Mouse (Mus musculus) cerebellum, adult 11 months (tissue): ENCODE data around the gene Uri1.

Source experiments
- DNase-seq: peaks from one replicate; pipeline ENCODE4 v3.0.0; 2022

Uri1 gene

DNA sequence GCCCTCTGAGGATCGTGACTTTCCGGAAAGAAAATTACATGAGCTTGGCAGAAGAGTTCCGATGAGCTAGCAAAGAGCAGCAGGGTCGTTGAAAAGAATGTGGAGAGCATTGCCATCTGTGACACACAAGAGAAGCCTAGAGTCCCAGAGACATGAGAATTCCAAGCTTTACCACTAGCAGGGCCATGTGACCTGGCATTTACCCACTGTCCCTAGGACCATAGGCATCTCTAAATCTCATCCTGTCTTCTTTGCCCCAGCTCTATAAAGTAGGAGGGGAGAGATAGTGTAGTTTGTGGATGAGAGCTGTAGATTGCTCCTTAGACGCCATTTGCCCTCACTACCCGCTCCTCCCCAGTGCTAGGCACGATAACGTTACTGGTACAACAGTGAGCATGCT lies at the start of gene Uri1:
TSS of gene Uri1 (minus strand) at position 101 of the 400 bp plus-strand sequence.
- DNase-seq, result no peak

DNA sequence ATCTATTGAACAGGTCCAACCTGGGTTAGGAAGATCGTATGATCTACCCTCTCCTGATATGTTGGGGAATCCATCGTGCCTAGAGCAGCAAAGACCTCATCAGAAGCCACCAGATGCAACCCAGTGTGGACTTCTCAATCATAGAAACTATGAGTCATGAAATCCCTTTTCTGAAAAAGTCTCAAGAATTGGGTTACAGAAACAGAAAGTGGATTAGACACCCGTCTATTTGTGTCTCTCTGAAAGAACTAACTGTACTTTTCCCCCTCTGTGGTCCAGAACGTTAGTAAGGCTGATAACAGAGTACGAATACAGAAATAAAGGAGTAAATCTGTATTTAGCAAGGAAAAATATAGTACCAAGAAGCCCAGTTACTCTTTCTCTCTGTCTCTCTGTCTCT lies 47.7 kb upstream of the Uri1 start:
- DNase-seq, result no peak

DNA sequence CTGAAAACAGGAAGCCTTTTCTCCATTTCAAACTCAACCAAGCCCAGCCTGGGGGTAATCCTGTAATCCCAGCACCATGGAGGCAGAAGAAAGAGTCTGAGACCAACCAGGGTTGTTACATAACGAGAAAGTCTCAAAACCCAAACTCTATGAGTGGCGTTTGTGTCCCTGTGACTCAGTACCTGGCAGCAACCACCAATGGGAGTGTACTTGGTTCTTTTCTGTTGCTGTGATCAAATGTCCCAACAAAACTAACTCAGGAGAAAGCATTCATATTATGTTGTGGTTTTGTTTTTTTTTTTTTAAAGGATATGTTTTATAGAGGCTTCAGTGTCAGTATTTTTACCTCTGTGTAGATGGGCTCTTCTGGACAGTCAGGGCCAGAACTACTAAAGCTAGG lies 47.3 kb upstream of the Uri1 start:
- DNase-seq, result no peak

DNA sequence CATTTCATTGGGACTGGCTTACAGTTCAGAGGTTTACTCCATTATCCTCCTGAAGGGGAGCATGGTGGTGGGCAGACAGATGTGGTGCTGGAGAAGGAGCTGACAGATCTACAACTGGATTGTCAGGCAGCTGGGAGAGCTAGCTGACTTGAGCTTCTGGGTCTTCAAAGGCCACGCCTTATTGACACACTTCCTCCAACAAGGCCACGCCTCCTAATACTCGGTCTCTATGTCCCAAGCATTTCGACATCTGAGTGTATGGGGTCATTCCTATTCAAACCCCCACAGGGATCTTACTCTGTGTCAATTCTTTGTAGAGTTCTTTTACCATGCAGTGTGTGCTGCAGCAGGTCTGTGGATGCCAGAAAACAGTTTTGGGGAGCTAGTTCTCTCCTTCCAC lies 41.1 kb upstream of the Uri1 start:
- DNase-seq, result no peak

DNA sequence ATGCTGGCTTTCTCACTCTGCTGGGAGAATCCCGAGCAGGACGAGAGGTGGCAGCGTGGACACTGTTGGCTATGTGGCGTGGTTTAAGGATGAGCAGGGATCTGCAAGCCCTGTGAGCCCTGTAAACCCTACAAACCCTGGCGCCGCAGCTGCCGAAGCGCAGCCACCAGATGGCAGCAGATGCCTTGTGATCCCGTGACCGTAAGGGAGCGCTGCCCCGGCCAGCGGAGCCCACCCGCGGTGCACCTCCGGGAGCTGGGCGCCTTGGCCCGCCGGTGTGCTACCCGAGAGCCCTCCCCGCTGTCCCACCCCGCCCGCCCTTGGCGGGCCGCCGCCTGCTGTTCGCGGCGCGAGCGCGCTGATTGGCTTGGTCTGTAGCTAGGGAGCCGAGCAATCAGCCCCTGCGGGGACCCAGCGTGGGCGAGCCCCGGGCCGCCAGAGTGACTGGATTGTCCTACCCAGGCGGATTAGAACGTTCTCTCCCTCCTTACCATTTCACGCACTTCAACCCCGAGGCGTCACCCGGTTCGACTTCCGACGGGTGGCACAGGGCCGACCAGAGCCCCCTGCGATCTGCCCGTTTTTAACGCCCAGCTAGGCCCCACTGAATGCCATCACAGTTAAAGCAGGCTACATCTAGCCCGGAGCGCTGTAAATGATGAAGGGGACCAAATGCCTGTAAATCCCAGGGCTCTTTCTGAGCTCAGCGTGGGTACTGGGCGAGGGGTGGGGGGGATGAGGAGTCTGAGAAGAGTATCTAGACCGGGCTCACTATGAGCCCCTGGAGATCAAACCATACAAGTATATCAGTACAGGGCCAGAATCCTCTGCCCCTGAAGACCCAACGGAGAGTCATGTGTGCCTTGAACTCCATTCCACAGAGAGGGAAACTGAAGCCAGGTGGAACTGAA lies 38.0 kb upstream of the Uri1 start:
- peak; percentile 90 for DNase-seq

DNA sequence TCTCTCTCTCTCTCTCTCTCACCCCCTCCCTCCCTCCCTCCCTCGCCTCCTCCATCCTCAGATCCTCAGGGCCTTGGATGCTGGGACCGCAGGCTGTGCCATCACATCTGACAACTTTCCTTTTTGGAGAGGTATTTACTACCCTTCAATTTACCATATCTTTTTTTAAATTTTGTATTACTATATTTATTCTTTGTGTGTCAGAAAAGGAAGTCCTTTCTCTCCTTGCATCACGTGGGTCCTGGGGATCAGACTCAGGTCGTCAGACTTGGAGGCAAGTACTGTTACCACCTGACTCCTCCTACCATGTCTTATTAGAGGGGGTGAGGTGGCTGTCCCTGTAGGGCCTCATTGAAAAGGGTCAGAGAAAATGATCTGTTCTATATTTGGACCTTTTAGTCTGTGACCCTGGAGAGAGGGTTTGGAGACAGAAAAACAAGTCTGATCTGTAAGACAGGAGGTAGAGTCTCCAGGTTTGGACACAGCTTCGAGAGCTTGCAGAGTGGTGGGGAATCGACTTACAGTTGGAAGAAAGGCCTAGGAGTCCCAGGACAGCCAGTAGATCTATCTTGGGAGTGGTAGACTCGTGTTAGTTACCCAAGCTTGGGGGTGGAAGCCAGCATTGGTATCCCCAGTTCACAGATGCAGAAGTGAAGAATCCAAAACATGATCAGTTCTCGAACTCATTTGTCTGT lies 36.4 kb upstream of the Uri1 start:
- DNase-seq, result no peak

DNA sequence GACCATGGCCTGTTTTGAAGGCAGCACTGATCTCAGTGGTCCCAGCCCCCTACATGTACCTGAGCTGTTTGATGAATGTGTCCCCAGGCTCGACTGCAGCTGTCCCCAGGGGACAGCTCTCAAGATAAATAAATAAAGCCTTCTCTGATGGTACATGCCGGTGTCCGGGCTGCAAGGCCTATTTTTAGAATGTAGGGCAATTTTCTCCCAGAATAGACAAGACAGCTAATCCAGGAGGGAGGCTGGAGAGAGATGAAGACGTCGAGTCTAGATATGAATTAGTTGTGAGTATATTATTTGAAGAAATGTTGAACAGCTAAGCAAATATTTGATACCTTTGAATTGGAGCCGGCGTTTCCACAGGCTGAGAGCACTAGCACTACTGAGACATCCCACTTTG lies 35.7 kb upstream of the Uri1 start:
- DNase-seq, result no peak

DNA sequence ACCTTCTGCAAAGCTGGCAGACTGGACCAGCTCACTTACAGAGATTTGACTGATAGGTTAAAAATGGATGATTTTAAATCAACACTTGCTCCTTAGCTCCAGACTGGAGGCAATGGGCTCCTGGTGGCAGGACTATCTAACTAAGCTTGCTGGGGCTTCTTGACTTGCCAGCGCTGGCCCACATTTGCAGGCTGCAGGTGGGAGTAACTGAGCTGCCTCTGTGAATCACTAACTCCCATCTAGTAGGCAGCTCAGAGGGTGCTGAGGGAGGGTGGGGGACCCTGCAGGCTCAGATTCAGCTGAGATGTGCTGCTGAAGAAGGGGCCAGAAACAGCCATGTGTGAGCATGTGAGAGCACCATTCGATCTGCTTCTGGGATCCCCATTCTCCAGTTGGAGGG lies 32.6 kb upstream of the Uri1 start:
- no peak for DNase-seq

DNA sequence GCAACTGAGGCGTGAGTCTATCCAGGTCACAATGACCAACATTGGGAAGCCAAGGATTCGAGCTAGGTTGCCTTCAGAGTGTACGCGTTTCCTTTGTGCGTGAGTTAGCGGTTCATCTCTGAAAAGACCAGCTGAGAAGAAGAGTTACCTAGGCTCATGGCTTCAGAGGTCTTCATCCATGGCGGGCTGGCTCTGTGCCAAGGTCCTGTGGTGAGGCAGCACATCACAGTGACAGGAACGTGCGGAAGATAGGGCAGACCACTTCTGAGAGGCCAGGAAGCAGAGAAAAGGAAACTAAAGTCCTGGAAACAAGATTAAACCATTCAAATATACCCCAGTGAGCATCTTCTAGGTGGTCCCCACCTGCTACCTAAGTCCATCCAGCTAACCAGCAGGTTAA lies 30.9 kb upstream of the Uri1 start:
- DNase-seq, result no peak

DNA sequence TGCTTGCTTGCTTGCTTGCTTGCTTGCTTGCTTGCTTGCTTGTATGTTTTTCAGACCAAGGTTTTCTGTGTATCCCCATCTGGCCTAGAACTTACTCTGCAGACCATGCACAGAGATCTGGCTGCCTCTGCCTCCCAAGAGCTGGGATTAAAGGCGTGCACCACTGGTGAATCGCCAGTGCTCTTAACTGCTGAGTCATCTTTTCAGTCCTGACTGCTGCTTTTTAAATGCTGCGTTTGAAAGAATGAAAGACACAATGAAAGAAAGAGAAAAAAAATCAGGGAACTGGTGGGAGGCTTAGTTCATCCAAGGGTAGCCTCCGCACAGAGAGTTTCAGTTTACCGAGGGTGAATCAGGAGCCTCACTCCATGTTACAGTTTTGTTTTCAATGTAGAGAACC lies 23.9 kb upstream of the Uri1 start:
- DNase-seq, result no peak

DNA sequence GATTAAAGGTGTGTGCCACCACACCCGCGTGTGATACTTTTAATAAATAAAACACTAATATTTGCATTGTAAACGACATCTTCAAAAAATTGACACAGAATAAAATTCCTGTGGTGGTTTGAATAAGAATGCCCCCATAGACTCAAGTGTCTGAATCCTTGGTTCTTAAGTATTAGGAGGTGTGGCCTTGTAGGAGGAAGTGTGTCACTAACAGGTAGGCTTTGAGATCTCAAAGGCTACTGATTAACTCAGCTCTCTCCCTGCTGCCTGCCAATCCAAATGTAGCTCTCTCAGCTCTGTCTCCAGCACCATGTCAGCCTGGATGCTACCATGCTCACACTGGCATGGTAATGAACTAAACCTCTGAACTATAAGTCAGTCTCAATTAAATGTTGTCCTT lies 17.9 kb upstream of the Uri1 start:
- no peak for DNase-seq

DNA sequence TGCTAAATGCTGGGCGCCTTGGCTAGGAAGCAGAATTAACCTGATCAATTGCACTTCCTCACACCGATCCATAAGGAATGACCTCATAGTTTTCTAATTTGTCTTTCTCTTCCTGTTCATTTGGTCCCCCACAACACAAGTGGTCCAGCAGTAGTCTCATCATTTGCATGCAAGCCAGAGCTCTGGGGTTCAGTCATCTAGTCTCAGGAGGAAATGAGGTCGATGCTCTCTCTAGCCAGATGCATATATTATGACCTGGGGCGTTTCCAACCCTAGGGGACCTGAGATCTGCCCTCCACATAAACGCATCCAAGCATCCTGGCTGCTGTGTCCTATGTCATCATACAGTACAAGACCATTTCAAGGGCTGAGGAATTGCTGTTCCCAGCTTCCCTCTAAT lies 14.2 kb upstream of the Uri1 start:
- DNase-seq, result no peak

DNA sequence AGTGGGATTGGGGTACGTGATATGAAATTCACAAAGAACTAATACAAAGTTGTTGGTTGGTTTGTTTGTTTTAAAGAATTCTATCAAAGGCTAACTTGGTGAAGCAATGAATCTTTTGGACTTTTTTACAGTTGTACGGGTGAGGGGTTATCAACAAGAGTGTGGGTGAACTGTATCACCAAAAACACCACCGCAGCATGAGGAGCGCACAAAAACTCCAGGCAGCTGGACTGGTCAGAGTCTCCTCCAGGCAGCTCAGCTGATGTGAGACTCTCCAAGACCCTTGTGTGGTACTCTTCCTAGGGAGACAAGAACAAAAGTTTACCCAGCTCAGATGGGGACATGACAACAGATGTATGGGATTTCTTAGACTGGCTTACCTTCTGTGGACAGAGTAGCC lies 7.8 kb upstream of the Uri1 start:
- DNase-seq, result no peak

DNA sequence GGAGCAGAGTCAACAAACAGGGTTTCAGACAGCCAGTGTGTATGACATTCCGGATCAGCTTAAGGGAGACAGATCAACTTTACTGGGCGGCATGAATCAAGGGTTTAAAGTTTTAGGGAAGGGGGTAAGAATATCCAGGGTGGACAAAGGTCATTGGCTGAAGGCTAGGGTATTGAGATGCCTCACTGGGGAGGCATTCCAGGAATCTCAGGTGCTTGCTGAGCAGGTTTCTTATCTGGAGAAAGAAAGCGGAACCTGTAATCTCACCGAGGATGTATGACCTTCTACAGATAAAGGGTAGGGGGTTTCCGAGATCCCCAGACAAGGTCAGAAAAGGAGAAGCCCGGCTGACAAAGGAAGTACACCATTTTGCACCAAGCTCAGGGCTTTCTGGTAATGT lies 7.3 kb upstream of the Uri1 start:
- DNase-seq, result no peak

DNA sequence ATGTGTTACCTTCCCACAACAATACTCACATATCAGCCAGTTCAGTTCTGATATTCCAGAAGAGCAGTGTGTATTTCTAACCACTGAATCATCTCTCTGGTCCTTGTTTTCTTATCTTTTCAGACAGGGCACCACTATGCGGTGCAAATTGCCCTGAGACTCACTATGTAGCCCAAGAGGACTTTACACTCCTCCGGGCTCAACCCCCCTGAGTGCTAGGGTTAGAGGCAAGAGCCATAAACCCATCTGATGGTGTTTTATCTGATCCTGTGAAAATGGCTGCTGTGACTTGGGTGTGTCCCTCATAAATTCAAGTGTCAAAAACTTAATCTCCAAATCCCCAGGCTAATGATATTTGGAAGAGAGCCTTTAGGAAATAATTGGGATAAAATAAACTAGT lies 6.6 kb upstream of the Uri1 start:
- DNase-seq, result no peak

DNA sequence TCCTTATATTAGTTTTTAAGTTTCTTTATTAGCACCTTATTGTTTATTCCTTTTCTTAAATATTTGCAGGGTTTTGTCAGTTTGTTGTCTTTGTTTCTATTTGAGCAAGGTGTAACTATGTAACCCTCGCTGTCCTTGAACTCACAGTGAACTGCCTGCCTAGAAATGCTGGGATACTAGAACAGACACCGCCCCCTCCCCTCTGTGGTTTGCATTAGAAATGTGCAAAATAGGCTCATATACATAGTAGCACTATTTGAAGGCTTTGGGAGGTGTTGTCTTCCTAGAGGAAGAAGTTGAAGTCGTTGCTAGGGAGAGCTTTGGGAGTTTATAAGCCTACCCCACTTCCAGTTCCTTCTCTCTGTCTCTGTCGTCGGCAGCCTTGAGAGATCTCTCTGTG lies 5.7 kb upstream of the Uri1 start:
- no peak for DNase-seq

DNA sequence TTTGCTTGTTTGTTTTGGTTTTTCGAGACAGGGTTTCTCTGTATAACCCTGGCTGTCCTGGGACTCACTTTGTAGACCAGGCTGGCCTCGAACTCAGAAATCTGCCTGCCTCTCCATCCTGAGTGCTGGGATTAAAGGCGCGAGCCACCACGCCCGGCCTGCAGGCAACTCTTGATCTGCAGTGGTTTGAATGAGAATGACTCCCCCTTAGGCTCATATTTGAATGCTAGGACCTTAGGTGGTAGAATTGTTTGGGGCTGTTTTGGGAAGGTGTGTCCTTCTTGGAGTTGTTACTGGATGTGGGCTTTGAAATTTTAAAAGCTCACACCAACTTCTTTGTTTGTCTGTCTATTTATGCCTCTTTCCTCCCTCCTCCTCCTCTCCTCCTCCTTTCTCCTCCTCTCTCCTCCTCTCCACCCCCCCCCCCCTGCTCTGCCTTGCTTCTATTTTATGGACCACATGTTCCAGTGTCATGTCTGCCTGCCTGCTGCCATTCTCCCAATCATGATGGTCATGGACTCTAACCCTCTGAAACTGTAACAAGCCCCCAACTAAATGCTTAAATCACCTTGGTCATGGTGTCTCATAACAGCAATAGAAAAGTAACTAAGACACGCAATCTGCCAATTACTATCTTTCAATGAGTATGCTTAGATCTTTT lies 4.7 kb upstream of the Uri1 start:
- DNase-seq, result no peak

DNA sequence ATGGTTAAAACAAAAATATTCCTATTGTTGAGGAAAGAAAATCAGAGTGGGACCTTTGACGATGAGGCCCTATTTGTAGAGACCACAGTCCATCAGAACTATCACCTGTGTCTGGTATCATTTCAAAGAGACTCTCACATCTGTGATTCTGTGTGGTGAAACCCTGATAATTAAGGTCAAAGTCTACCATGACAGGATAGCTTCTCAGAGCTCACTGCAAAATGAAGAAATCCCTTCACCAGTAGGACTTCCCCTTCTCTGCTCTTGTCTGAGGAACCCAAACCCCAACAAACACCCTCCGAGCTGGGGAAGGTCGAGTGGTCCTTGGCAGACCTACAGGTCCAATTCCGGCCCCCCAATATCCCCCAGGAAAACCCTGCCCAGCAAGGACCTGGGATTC lies 1.5 kb upstream of the Uri1 start:
- DNase-seq, result no peak

DNA sequence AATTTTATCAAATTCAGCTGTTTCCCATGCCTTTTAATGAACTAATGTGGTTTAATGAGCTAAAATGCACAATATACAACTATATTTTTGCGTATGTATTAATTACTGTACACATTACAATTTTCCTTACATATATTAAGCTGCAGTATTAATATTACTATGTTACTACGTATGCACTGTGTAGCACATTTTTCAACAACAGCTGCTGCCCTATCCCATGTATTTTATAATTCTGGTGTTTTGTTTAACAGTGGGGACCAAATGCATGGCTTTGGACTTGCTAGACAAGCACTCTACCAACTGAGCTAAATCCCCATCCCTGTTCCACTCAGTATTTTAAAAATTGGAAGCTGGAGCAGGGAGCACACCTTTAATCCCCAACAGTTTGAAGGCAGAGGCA lies 3.6 kb downstream of the Uri1 start:
- no peak for DNase-seq

DNA sequence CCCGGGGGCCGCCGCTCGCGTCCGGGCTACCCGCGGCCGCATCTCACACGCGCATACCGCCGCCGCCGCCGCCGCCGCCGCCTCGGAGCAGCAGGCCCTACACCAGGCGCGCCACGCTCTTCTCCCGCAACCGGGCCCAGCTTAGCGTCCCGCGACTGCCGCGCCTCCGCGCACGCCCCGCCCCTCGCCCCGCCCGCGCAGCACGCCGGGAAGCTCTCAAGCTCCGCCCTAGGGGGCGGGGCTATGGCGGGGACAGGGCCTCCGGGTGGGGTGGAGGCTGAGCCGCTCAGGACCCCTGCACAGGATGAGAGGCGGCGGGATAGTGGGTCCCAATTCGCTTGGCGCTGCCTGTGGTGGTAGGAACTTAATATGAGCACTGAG lies 4.0 kb downstream of the Uri1 start:
- DNase-seq, result peak; percentile 91

DNA sequence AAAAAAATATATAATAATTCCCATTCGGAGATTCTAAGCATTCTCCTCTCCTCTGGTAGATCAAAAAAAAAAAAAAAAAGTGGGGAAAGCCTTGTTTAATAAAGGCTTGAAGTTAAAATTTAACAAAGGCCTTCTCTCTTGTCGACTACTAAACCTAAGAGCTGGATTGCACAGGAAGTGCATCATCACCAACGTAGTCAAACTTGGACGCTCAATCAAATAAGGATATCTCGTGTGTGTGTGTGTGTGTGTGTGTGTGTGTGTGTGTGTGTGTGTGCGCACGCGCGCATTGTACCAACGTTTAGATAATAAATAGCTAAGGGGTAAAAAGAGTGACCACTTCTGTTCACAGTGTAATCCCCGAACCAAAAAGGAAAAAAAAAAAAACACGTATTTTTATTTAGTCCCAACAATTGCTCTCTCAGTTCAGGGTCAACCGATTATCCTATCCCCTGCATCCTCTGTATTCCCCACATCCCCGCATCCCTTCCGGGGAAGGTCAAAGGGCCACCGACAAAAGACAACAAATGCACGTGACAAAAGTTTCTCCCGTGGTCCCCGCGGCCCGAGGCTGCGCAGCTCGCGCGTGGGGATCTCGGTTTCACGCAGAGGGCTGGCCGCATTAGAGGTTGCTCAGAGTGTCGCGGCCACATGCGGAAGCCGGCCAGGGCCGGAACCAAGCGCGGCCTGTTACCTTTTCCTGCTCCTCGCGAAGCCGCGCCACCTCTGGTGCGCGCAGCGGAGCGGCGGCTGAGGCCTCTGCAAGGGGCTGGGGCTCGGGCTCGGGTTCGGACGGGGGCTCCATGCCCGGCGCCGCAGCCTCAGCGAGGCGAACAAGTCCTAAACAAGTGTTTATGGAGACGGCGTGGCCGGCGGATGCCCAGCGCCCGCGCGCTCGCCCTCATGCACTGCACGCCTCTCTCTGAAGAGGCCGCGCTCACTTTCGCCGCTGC lies 4.7 kb downstream of the Uri1 start:
- peak; percentile 58 for DNase-seq

DNA sequence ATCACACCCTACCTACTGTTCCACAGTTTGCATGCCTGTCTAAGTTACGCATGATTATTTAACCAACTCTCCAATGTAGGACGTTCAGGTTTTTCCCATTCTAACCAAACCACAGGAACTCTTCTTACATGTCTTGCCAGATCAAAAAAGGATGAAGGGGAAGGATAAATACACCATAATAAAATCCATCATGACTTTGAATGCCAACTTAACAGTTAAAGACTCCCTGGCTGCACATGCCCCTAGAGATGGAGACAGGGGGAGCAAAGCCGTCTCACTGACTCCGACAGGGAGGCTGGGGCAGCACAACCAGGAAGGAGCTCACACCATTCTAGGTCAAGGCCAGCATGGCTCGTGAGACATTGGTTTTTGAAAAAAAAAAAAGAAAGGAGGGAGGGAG lies 8.0 kb downstream of the Uri1 start:
- DNase-seq, result no peak

DNA sequence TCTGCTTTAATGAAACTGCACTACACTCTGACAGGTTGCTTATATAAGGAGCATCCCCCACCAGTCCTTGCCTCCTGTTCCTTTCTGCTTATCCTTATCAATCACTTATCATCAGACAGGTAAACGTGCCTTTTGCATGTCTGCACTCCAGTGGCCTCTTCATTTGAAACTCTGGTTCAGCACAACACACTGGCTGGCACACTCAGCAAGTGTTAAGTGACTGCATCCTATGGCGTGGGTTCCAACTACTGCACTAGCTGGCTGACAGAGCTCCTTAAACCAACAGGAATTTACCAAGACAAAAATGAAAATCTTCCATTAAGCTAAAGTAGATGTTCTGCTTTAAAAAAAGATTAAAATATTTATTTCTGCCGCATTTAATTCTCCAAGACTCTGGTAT lies 9.4 kb downstream of the Uri1 start:
- no peak for DNase-seq
